Mouse (Mus musculus) cerebellum, adult 18-20 months (tissue): ENCODE measurements around the gene Hmga2.

ENCODE experiments used
- DNase-seq, 2 experiments: peaks; one replicate each; pipeline ENCODE4 v3.0.0; 2021

Hmga2 gene

DNA sequence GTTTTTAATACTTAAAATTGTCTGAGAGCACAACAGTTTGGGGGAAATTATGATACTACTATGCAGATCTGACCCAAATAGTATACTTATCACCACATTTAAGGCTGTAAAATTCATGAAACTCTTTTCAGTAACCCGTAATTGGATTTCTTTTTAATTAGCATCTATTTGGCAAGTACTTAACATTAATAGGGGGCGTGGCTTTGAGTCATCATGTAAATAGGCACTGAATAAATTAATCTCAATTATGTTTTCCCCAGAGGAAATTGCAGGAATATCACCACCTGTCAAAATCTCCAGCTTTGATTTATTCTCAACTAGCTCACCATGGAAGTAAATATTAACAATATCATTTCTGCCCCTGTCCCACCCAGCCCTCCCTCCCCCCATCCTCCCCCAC, 3.7 kb downstream of the Hmga2 start:
- no peak for DNase-seq

DNA sequence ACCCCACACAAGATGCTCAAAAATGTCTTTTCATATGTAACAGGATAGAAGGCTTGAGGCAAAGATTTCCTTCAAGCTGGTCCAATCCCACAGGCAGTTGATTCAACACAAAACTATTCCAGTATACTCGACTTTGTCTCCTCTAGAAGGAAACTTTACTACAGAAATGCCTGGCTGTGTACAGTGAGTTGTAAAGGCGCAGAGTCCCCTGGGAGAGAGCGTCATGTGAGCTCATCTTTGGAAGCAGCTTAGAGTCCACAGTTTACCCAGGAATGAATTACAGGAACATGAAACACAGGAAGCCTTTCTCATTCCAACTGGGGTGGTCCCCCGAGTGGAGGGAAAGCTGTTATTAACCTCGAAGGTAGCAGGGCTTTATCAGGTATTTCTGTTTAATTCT, 11.1 kb downstream of the Hmga2 start:
- DNase-seq = no peak

DNA sequence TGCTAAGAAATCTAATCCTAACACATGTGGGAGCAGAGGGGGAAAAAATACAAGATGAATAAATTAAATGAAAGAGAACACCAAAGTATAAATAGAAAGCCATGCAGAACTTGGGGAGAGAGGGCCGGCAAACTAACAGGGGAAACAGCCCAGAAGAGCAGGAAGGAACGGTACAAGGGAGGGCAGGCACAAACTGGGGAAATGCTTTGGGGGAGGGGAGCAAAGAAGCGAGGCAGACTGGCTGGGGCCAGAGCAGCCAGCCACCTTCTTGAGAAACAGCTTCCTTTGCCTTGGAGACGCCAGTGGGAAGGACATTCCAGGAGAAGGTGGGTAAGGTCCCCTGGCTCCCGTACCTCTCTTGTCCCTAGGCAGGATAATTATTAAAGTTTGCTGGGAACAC, 14.5 kb downstream of the Hmga2 start:
- DNase-seq = no peak

DNA sequence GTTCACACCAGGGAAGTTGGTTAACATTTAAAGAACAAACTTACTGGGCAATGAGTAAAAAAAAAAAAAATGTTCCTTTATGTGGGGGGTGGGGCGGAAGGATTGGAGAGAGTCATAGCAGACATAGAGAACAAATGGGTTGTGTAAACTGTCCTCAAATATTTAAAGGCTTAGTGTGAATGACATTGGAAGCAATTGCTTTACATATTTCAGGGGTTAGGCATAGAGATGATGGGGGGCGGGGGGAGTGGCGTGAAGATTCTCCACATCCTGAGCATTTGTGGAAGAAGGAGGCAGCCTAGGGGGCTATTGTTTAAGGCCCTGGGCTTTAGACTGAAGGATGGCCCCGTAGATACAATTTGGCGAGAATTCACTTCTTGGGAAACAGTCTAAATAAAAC, 15.0 kb downstream of the Hmga2 start:
- DNase-seq = no peak

DNA sequence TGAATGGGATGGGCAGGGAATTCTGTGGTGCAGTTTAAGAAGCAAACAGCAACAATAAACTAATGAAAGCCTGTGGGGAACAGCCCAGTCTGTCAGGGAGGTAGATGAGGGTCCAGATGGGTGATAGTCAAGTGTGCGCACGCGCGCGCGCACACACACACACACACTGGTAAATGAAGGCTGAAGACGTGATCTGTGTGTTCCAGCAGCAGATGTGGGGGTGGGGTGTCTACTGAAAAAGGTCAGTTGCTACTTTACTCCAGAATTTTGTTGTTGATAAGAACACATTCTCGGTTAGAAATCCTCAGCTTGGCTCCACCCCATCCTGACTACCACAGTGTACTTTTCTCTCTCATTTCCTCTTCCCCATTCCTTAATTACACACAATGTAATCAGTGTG, 17.4 kb downstream of the Hmga2 start:
- no peak for DNase-seq

DNA sequence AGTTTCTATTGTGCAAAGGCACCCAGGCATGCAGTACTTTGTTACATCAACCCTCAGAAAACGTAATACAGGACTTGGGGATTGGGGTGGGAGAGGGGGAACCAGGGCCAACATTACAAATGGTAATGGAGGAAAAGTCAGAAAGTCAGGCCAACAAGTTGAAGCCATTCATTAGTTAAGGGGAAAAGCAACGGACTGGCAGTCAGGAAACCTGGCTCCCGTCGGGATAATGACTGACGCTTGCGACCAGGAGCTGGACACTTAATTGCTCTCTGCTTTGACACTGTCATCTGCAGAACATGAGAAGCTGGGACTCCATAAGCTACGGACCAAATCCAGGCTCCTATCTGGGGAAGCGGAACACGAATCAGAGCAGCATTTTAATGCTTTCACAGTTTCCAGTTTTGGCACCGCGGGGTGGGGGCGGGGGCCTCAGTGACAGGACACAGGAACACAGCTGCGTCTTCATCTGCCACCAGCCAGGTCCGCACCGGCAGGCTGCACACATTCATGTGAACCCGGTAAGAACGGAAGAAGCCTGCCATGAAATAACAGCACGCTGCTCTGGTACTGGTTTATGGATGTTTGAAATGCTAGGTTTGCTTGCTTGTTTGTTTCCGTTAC, 26.5 kb downstream of the Hmga2 start:
- DNase-seq = no peak

DNA sequence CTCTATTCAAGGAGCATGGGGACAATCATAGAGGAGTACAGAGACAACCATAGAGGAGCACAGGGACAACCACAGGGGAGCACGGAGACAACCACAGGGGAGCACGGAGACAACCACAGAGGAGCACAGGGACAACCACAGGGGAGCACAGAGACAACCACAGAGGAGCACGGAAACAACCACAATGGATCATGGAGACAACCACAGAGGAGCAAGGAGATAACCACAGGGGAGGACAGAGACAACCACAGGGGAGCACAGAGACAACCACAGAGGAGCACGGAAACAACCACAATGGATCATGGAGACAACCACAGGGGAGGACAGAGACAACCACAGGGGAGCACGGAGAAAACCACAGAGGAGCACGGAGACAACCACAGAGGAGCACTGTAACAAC, 29.5 kb downstream of the Hmga2 start:
- DNase-seq = no peak

DNA sequence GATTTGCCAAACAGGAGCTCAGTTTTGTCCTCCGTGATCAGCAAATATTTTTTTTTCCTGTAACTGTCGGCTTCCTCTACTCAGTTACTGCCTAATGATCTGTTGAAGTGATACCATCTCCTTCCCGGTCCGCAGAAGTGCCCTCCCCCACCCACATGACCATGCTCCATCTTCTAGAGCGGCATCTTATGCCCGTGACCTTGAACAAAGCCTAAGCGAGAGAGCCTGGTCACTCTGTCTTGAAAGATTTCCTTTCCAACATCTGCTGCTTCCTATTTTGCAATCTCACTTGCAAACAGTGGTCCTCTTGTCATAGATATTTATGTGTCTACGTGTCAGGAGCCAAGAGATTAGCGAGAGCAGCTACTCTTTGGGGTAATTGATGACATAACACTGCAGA, 30.1 kb downstream of the Hmga2 start:
- DNase-seq = no peak

DNA sequence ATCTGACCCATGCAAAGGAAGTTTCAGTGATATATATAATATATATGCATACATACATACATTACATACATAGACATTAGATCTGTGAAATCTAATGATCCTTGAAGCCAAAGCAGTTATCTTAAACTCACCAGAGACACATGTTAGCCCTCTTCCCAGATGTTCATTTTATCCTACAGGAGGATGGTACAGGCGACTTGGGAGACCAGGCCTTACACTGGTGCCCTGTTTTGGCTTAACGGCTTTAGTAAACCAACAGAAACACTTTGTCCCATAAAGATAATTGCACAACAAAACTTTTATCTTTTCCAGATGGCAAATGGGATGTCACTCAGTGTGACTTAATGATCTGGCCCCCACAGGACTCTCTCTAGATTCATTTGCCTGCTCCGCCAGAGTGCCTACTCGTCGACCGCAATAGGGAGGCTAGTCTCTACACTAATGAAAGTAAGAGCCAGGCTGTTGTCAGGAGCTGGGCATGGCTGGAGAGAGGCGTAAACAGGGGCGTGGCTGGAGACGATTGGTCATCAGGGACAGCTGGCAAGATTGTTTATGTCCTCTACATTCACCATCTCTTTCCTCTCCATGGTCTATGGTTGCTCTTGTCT, 31.7 kb downstream of the Hmga2 start:
- no peak for DNase-seq

DNA sequence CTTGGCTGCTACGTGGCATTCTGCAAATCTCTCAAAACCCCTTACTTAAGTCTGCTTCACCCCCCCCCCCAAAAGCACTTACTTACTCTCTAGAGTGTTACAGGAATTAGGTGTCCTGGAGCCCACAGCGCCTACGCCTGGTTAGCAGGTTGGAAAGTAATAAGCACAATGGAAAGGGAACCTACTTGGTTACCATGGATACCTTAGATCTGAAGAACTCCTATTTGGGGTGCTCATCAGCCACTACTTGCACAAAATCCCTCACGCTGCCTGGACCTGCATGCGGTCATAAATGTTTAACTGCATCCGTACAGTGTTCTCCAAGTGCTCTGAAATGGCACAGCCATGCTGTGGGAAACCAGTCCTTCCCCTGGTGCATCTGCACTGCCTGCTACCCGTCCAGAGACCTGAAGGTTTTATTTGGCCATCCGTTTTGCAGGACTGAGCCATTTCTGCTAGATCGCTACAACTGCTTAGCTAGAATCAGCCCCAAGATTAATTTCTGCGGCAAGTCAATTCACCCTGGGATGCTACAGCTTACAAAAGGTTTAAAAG, 32.4 kb downstream of the Hmga2 start:
- no peak for DNase-seq

DNA sequence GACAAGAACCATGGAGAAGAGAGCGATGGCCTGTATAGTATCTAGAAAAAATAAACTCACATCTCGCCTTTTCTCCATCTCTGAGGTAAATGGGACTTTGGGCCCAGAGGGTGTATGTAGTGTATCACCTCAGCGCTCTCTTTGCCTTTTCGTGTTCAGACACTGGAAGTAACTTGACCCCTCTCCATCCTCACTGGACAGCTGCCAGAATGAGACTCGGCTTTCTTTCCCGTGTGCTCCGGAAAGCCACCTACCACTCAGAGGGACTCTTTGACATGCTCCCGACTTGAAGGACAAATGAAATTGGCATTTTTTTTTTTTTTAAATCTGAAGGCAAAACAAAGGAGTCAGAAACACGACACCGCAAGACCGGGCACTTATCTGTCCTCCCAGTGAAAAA, 35.0 kb downstream of the Hmga2 start:
- DNase-seq = no peak

DNA sequence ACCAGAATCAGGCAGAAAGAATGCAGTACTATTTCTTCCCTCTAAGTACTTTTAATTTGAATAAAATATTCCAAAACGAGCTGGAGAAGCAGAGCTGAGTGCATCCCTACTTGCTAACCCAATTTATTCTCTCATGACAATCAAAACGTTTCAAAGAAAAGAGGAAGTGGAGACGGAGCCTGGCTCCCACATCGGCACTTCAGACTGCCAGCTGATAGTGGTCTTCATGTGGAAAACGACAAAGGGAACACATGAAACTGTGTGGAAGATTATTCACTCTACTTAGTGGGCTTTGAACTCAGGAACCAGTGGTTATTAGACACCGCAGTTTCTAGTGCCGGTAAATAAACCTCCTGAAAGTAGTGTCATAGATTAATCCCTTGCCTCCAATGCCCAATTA, 41.8 kb downstream of the Hmga2 start:
- DNase-seq = no peak

DNA sequence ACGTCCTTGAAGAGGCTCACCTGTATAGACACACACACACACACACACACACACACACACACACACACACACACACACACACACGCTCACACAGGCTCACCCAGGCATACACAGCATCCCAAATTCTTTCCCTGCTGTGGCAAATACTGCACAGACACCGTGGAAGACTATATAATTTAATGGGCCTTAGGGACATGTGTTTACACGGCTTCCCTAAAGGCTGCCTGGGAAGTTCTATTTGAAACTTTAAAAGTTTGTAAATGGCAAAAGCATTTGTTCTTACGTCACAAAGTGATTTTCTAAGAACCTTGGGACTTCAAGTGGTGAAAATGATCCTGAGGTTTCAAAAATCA, 42.8 kb downstream of the Hmga2 start:
- DNase-seq = no peak

DNA sequence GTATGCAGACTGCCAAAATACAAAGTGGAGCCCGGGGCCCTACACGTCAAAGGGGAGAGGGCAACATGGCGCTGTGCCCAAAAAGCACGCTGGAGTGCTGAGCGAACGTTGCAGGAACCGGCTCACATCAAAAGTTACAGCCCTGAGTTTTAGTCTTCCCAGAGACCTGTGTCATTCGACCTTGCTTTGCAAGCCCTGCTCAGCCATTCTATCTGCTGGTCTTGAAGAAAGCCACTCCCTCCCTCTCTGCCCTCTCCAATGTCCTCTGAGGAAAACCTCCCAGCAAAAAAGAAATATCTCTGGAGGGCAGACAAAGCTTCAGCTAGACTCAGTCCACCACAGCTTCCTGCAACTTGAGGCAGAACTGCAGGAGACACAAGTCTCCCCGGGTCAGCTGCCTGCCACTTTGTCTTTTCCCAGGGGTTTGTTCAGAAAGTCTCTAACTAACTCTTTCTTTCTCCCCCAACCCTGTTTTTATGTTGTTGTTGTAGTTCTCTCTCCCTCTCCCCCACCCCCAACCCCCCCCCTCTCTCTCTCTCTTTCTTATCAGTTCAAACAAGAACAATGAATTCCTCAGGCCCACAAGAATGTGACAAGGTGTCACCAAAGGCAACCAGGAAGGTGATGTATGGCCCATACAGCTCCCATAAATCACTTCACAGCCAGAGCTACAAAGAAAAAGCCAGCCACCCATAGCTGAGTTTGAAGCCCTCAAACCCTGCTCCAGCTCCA, 43.4 kb downstream of the Hmga2 start:
- DNase-seq = no peak

DNA sequence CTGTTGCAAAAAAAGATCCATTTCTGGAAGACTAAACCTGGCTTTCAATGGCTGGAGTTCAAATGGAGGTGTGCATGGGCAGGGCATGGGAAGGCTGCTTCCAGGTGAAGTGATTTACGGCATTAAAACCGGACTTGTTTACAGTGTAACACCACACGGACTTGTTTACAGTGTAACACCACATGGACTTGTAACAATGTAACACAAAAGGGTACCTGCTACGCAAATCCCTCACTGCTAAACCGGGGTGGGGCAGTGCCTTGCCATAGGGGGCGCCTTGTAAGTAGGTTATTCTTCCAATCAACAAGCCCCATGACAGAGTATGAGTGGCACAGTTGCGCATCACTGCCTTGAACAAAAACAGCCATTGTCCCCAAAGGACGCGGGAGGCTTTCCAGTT, 44.2 kb downstream of the Hmga2 start:
- no peak for DNase-seq

DNA sequence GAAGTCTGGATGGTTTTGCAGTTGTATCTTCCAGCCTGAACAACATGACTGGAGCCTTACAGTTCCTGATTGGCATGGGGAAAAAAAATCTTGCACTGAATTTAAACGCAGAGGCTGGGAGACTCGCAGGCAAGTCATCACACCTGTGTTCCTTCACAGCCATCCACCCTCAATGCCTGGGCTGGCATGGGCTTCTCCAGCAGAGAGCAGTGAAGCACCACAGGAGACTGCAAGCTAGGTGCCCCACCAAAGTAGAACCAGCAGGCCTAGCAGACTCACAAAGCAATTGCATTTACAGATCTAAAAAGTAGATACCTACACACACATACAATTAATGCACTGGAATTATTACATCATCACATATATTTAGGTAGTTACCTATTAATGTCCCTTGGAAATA, 44.8 kb downstream of the Hmga2 start:
- DNase-seq = no peak

DNA sequence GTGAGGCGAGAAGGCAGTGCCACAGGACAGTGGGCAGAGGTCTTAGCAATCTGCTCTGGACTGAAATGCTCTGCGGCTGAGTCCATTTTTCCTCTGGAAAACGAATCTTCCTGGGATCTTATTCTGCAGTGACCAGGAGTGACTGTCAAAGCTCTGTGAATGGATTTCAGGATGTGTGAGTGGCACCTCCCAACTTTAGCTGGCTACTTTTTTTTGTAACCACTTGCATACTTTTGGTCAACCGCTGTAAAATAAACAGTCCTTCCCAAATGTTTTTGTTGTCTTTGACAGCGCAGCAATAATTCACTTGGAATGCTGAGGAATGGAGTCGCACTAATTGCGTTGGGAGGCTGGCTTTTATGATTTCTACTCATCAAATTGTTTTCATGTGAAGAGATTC, 45.8 kb downstream of the Hmga2 start:
- DNase-seq = no peak

DNA sequence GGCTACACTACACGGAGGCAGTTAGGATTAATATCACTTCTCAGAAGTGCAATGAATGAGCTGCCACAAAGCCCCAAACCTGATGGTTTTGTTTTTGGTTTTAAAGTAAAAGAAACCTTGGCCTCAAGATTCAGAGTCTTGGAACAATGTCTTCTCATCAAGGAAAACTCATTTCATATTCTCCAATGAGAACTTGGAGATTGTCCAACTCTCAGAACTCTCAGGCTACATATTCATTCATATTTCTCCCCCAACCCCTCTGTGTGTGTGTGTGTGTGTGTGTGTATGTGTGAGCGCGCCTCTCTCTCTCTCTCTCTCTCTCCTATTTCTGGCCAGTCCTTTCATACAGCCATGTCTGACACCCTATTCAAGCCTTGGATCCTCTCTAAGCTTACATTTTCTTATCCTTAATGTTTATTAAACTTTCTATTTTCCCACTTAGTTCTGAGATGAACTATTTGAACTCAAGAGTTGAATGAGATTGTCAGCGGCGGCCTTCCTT, 46.5 kb downstream of the Hmga2 start:
- DNase-seq = no peak

DNA sequence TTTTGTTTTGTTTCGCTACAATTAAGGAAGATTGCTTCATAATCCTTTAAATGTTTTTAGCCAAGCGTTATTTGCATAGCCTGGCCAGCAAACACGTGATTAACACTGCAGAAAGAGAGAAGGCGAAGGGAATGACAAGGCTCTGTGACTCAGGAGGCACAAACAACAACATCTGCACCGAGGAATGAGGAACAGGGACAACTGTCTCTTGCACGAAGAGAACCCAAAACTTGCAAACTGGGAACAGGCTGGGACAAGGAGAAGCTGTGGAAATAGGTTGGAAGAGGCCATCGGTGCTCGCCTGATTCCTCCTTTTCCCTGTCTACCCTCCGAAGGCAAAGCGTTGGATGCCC, 47.1 kb downstream of the Hmga2 start:
- DNase-seq = no peak

DNA sequence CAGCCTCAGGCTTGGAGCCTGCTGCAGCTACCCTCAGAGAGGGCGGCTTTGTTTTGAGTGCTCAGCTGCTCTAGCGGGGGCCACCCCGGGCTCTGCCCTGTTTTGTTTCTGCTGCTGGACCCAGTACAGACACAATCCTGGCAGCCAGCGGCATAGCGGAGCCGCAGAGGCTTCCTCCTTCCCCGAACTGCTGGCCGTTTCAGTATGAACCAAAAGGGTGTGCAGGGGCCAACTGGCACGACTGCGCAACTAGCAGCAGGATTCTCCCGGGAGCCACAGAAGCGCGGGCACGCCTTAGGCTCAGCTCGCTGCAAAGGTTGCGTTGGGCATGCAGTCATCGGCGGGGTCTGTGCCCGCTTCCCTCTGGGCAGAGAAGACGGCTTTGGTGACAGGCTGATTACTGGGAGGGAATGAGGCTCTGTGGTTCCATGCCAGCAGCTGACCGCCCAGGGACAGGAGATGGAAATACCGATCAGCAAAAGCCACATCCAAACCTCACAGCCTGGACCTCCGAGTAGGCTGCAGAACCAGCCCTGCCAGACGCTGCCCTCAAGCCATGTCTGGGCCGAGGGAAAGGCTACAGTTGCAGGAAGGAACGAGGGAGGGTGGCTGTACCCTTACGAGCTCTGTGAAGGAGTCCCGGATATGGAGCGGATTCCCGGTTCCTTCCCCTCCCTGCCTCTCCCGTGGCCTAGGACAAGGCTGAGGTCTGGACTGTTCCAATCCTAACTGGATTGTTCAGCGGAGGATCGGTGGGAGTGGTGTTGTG, 47.7 kb downstream of the Hmga2 start:
- DNase-seq = peak; percentile 25

DNA sequence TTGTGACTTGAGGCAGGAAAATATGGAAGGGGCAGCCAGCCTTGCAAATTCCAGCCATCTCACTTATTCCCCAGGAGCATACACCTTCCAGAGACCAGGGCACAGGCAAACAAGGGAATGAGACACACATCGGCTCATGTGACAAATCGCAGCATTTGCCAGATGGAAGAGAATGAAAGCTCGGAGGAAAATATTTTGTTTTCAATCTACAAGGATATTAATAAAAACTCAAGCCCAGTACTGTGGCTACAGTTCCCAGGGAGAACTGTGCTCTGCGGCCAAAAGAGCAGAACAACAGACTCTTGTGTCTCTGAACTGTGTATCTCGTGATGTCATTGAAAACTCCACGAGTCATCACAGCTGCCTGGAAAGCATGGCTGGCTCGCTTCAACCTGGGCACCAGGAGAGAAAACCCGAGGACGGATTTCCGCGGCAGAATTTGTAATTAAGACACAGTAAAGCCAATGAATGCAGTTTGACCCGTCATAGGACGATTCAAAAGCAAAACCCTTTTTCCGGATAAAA, 50.1 kb downstream of the Hmga2 start:
- DNase-seq = no peak

DNA sequence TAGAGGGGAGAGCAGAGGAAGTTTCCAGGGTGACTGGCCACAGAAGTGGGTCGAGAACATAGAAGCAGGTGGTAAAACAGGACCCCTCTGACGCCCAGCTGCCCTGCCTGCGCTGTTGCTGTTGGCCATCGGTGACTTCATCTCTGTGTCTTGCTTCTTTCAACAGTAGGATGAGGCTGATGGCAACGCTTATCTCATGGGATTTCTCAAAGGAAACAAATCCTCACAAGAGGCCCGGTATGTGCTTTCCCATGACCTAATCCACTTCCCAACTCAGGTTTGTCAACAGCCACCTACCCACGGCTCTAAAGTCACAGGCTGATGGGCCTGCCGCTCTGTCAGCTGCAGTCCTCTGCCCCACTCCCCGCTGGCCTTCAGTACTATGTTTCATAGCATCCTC, 52.3 kb downstream of the Hmga2 start:
- DNase-seq = no peak

DNA sequence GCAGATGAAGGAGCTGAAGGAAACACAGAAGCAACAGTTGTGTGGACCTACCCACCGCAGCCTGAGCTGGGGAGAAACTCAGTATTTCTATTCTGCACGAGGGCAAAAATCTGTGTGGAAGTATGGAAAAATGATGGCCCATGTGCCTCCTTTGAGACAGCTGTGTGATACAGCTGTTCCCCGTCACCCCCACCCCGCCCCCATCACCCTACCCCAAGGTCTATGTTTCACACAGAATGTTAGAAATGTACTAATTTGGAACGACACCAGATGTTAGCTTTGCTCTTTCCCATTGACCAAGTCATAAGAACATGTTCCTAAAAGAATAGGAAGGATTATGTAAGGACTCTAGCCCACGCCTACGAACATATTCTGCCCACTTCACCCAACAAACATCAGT, 53.0 kb downstream of the Hmga2 start:
- DNase-seq = no peak
